In genomic region chr15:12438691-12439090, GRCm38 (mm10) we compare ENCODE assay signal across 24 mouse cellular contexts.
DNase-seq lines count a peak whose midpoint lies in the region; ATAC-seq and TF ChIP-seq lines count a peak whose summit lies in the region.
"Had no signal": no experiment of that assay in that cellular context is flagged by ENCODE, and none has a peak within 500 bp of the region (broad histone marks: within the 10 kb centered on the region; RNA-seq: fewer than 3 reads in every experiment).

No protein-coding gene starts in this region.

- DNase-seq in heart, adult 18-20 months = no peak
- no peak for DNase-seq in MEL (ENCODE audit: low read depth, low spot score)
- DNase-seq: adrenal gland, adult 8-10 months; gastrocnemius, adult 2 months; heart, postnatal 4 days; kidney, adult 18-20 months; left cerebral cortex, postnatal 4 days; liver; right cerebral cortex, adult 18-20 months; spleen, adult 18-20 months had no signal

- no peaks in the 10 kb centered on the region for H3K27me3 ChIP-seq in heart, embryonic 16.5 days (ENCODE audit: control insufficient read depth, insufficient read depth, low read length)
- H3K27me3 ChIP-seq in MEL (ENCODE audit: control insufficient read depth in 1 of 2, insufficient read depth in 2 of 2, low read length in 2 of 2) = no peaks in the 10 kb centered on the region; a peak in 1 of 4 replicates
- H3K27me3 ChIP-seq in stomach, embryonic 16.5 days (ENCODE audit: control insufficient read depth, insufficient read depth, low read length) = no peaks in the 10 kb centered on the region
- no peaks in the 10 kb centered on the region for H3K27me3 ChIP-seq in intestine, embryonic 16.5 days (replicated peaks; ENCODE audit: control insufficient read depth, insufficient read depth, low read length)
- H3K27me3 ChIP-seq: forebrain, embryonic 15.5 days; hindbrain, embryonic 13.5 days; kidney, embryonic 15.5 days; liver, embryonic 15.5 days; lung, embryonic 15.5 days had no signal

- no peak for TF ChIP-seq EP300 in MEL (IDR thresholded peaks at IDR 0.05; ENCODE audit: low read depth in 1 of 2, low read length in 2 of 2)

- TF ChIP-seq CTCF in MEL (IDR thresholded peaks at IDR 0.05 in 2 of 3, conservative IDR thresholded peaks at IDR 0.05 in 1 of 3; ENCODE audit: control insufficient read depth in 1 of 3, insufficient read depth in 1 of 3, low read depth in 2 of 3, low read length in 3 of 3, poor library complexity in 1 of 3, severe bottlenecking in 1 of 3) = no peak

- TF ChIP-seq POLR2A in MEL (IDR thresholded peaks at IDR 0.05; ENCODE audit: control insufficient read depth in 1 of 2, insufficient read depth in 1 of 2, low read depth in 1 of 2, low read length in 2 of 2, poor library complexity in 1 of 2) = no peak

- H3K36me3 ChIP-seq in heart, embryonic 16.5 days (ENCODE audit: control insufficient read depth, insufficient read depth) = peaks cover 3% of the 10 kb centered on the region
- H3K36me3 ChIP-seq in MEL (ENCODE audit: control insufficient read depth in 1 of 2, insufficient read depth in 2 of 2, low read length in 2 of 2) = 0 out of 4 replicates have a peak, but pooled peaks cover 0 to 6% of the 10 kb centered on the region in 2 experiments
- H3K36me3 ChIP-seq in stomach, embryonic 16.5 days (ENCODE audit: control insufficient read depth, insufficient read depth, low read length) = no peaks in the 10 kb centered on the region
- no peaks in the 10 kb centered on the region for H3K36me3 ChIP-seq in intestine, embryonic 16.5 days (ENCODE audit: control insufficient read depth, insufficient read depth, low read length)
- H3K36me3 ChIP-seq: forebrain, embryonic 10.5 days; forebrain, embryonic 15.5 days; hindbrain, embryonic 13.5 days; liver, embryonic 15.5 days; lung, embryonic 15.5 days had no signal

- no peaks in the 10 kb centered on the region for H3K9me3 ChIP-seq in heart, embryonic 16.5 days (replicated peaks; ENCODE audit: control insufficient read depth, low read length)
- H3K9me3 ChIP-seq in MEL (replicated peaks; ENCODE audit: insufficient read depth, low read length) = no peaks in the 10 kb centered on the region
- H3K9me3 ChIP-seq in stomach, embryonic 16.5 days (replicated peaks; ENCODE audit: control insufficient read depth, low read length) = no peaks in the 10 kb centered on the region
- no peaks in the 10 kb centered on the region for H3K9me3 ChIP-seq in intestine, embryonic 16.5 days (ENCODE audit: control insufficient read depth, low read length)
- H3K9me3 ChIP-seq: forebrain, embryonic 10.5 days; forebrain, embryonic 15.5 days; hindbrain, embryonic 13.5 days; kidney, embryonic 15.5 days; liver, embryonic 15.5 days; lung, embryonic 15.5 days had no signal

- TF ChIP-seq RAD21 in MEL (IDR thresholded peaks at IDR 0.05; ENCODE audit: low read depth, low read length) = no peak

- WGBS in heart, embryonic 16.5 days = 67% methylated on average over 6 of the region's 6 CpGs
- WGBS in stomach, embryonic 16.5 days = 55% methylated on average over 6 of the region's 6 CpGs
- WGBS in intestine, embryonic 16.5 days = 70% methylated on average over 6 of the region's 6 CpGs

- H3K4me1 ChIP-seq in heart, embryonic 16.5 days (ENCODE audit: control insufficient read depth, insufficient read depth, low read length) = peaks cover 24% of the 10 kb centered on the region
- peaks cover 0 to 14% of the 10 kb centered on the region in 2 experiments; a peak in 1 of 4 replicates for H3K4me1 ChIP-seq in MEL (ENCODE audit: control insufficient read depth in 1 of 2, insufficient read depth in 2 of 2, low read length in 2 of 2)
- peaks cover 16% of the 10 kb centered on the region for H3K4me1 ChIP-seq in stomach, embryonic 16.5 days (ENCODE audit: control insufficient read depth, insufficient read depth, low read length)
- peaks cover 10% of the 10 kb centered on the region; the same call in 1 of the 2 replicates for H3K4me1 ChIP-seq in intestine, embryonic 16.5 days (ENCODE audit: control insufficient read depth, insufficient read depth, low read length)
- H3K4me1 ChIP-seq: forebrain, embryonic 15.5 days; hindbrain, embryonic 13.5 days had no signal

- no peaks in the 10 kb centered on the region for H3K79me2 ChIP-seq in MEL (ENCODE audit: control insufficient read depth, insufficient read depth, low read length, poor library complexity)

- no peak overlapping the region for H3K9ac ChIP-seq in heart, embryonic 16.5 days (ENCODE audit: low read length)
- no peak overlapping the region for H3K9ac ChIP-seq in MEL (ENCODE audit: control insufficient read depth, low read depth, low read length, poor library complexity, severe bottlenecking)
- H3K9ac ChIP-seq in stomach, embryonic 16.5 days (ENCODE audit: low read length) = no peak overlapping the region
- no peak overlapping the region for H3K9ac ChIP-seq in intestine, embryonic 16.5 days (ENCODE audit: low read depth, low read length)
- H3K9ac ChIP-seq: forebrain, embryonic 15.5 days; hindbrain, embryonic 13.5 days; kidney, embryonic 15.5 days; liver, embryonic 15.5 days; lung, embryonic 15.5 days had no signal

- ATAC-seq in heart, embryonic 16.5 days (replicated peaks; ENCODE audit: extremely low read depth, insufficient read depth, low FRiP score) = no peak
- peak; percentile 57 for ATAC-seq in granulocyte monocyte progenitor cell, adult 5-6 weeks (replicated peaks; ENCODE audit: poor library complexity, severe bottlenecking)
- no peak for ATAC-seq in stomach, embryonic 16.5 days (ENCODE audit: insufficient read depth, low FRiP score)
- no peak for ATAC-seq in inflammation-experienced regulatory T-cells, adult 6 months
- no peak for ATAC-seq in intestine, embryonic 16.5 days
- ATAC-seq: forebrain, embryonic 15.5 days; midbrain, embryonic 16.5 days had no signal

- H3K4me3 ChIP-seq in heart, embryonic 16.5 days (ENCODE audit: low read length) = no peak overlapping the region
- no peak overlapping the region for H3K4me3 ChIP-seq in MEL (ENCODE audit: control insufficient read depth in 1 of 2, insufficient read depth in 1 of 2, low read depth in 2 of 2, low read length in 2 of 2)
- no peak overlapping the region for H3K4me3 ChIP-seq in stomach, embryonic 16.5 days (replicated peaks; ENCODE audit: low read length)
- no peak overlapping the region for H3K4me3 ChIP-seq in intestine, embryonic 16.5 days (ENCODE audit: low read length)
- H3K4me3 ChIP-seq: forebrain, embryonic 10.5 days; forebrain, embryonic 15.5 days; gastrocnemius, adult 2 months; hindbrain, embryonic 13.5 days; kidney, embryonic 15.5 days; liver, embryonic 15.5 days; lung, embryonic 15.5 days; megakaryocyte, embryonic 14.5 days had no signal

- no peak overlapping the region; the same call in 1 of the 2 replicates for H3K27ac ChIP-seq in heart, embryonic 16.5 days (ENCODE audit: low read length)
- H3K27ac ChIP-seq in MEL (ENCODE audit: control insufficient read depth, low read depth, low read length) = no peak overlapping the region
- H3K27ac ChIP-seq in stomach, embryonic 16.5 days (ENCODE audit: low read length) = peak overlapping the region; percentile 74
- H3K27ac ChIP-seq in intestine, embryonic 16.5 days (ENCODE audit: low read length) = no peak overlapping the region
- H3K27ac ChIP-seq: forebrain, embryonic 15.5 days; gastrocnemius, adult 2 months; hindbrain, embryonic 13.5 days; kidney, embryonic 15.5 days; lung, embryonic 15.5 days had no signal

- H3K4me2 ChIP-seq in heart, embryonic 16.5 days (ENCODE audit: low read depth, low read length) = peak overlapping the region; percentile 16; the same call in 1 of the 2 replicates
- no peak overlapping the region for H3K4me2 ChIP-seq in stomach, embryonic 16.5 days (ENCODE audit: low read depth, low read length)
- H3K4me2 ChIP-seq in intestine, embryonic 16.5 days (ENCODE audit: low read depth, low read length) = no peak overlapping the region
- H3K4me2 ChIP-seq: forebrain, embryonic 15.5 days; heart, embryonic 11.5 days; hindbrain, embryonic 13.5 days; kidney, embryonic 15.5 days; lung, embryonic 15.5 days had no signal

TF ChIP-seq in MEL, 35 proteins besides CTCF, POLR2A, EP300 and RAD21:
- no peak for TF ChIP-seq UBTF (IDR thresholded peaks at IDR 0.05; ENCODE audit: borderline replicate concordance, insufficient read depth, low read depth, low read length)
- peak; percentile 35; the same call in 1 of the 2 replicates for TF ChIP-seq TAL1 (IDR thresholded peaks at IDR 0.05; ENCODE audit: low read length)
